Mouse (Mus musculus): Measurements from ENCODE around the gene Rad51b. TPM values are rescaled to one million over a fixed set of nuclear protein-coding genes. Genes with fewer than 3 reads are reported as not detected.

The Rad51b gene
- polyA plus RNA-seq, 1 experiment: 13.8 TPM

DNA sequence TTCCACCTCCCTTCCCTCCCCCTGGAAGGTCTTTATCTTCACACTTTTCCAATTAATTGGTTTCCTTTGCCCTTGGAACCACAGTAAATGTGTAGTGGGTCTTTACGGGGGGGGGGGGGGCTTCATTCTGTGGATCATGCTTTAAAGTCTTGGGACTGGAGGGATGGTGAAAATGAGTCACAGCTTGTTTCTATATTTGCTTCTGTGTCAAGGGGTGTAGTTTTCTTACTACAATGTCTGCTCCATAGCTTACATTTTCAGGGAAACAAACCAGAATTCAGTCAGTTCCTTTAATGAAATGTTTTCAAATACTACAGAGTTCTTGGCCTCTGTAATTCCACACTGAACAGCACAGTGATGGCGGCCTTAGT, 317.5 kb downstream of the Rad51b start:
- H3K4me3 ChIP-seq (ENCODE audit: low read depth, low read length): no peak overlapping the region
- no peak overlapping the region for H3K9ac ChIP-seq (ENCODE audit: low read depth, poor library complexity, severe bottlenecking)
- H3K36me3 ChIP-seq (ENCODE audit: control insufficient read depth, insufficient read depth, low read length, poor library complexity, severe bottlenecking): no peaks in the 10 kb centered on the region
- H3K27me3 ChIP-seq (ENCODE audit: control insufficient read depth, insufficient read depth, low read length, poor library complexity, severe bottlenecking): no peaks in the 10 kb centered on the region
- H3K4me1 ChIP-seq (ENCODE audit: control insufficient read depth, insufficient read depth, low read length): no peaks in the 10 kb centered on the region
- H3K27ac ChIP-seq (ENCODE audit: insufficient read depth, low read length): no peak overlapping the region; the same call in 1 of the 2 replicates
- TF ChIP-seq CTCF (IDR thresholded peaks at IDR 0.05; ENCODE audit: low read depth, low read length) (no peak), EP300 (IDR thresholded peaks at IDR 0.05; ENCODE audit: insufficient read depth, low read depth, low read length) (no peak), POLR2A (IDR thresholded peaks at IDR 0.05; ENCODE audit: insufficient read depth, low read length) (no peak)
- no peaks in the 10 kb centered on the region for H3K9me3 ChIP-seq (replicated peaks; ENCODE audit: control insufficient read depth, insufficient read depth, low read length, poor library complexity, severe bottlenecking)

DNA sequence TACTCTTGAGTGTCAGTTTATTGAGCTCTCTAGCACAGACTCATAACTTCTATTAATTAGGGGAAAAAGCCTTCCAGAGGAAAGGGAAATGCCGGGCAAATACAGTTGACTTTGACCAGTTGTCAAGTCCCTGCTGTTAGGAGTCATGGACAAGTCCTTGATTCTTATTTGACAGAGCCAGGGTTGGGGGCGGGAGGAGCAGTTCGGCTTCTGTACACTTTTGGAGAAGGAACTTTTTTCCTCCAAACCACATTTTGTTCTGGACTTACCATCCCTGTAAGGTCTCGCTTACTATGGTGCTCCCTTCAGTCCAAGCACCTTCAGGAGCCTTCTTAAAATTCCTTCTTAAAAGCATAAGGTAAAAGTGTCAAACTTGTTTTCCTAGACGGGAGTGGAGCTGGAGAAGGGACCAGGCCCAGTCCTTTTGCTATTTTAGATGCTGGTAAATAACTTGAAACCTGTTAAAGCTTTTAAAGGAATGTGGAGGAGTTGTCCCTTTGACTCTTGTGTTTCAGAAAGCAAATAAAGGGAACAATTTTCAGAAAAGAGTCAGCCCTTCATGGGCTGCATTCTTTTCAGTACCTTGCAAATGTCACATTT, 318.7 kb downstream of the Rad51b start:
- H3K36me3 ChIP-seq (ENCODE audit: control insufficient read depth, insufficient read depth, low read length, poor library complexity, severe bottlenecking): no peaks in the 10 kb centered on the region
- TF ChIP-seq CTCF (IDR thresholded peaks at IDR 0.05; ENCODE audit: low read depth, low read length) (no peak), EP300 (IDR thresholded peaks at IDR 0.05; ENCODE audit: insufficient read depth, low read depth, low read length) (no peak), POLR2A (IDR thresholded peaks at IDR 0.05; ENCODE audit: insufficient read depth, low read length) (no peak)
- H3K27ac ChIP-seq (ENCODE audit: insufficient read depth, low read length): no peak overlapping the region
- H3K9me3 ChIP-seq (replicated peaks; ENCODE audit: control insufficient read depth, insufficient read depth, low read length, poor library complexity, severe bottlenecking): no peaks in the 10 kb centered on the region
- no peaks in the 10 kb centered on the region for H3K27me3 ChIP-seq (ENCODE audit: control insufficient read depth, insufficient read depth, low read length, poor library complexity, severe bottlenecking)
- H3K4me1 ChIP-seq (ENCODE audit: control insufficient read depth, insufficient read depth, low read length): no peaks in the 10 kb centered on the region
- H3K4me3 ChIP-seq (ENCODE audit: low read depth, low read length): no peak overlapping the region
- H3K9ac ChIP-seq (ENCODE audit: low read depth, poor library complexity, severe bottlenecking): no peak overlapping the region

DNA sequence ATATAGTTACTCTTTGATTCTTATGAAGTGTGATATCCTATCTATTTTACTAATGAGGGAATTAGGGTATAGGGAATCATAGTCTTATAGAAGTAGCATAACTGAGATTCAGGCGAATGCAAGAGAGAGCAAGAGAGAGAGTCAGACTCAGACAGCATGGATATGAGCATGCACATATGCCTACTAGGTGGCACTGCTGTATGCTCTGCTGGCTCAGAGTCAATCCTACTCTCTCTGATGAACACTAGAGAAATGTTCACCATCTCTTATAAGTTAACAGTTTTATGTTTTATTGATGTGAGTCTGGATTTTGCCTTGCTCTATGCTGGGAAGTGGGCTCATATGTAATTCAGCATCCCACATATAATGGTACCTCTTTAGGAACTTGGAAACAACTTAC, 321.9 kb downstream of the Rad51b start:
- no peak for TF ChIP-seq EP300 (IDR thresholded peaks at IDR 0.05; ENCODE audit: insufficient read depth, low read depth, low read length)
- no peak for TF ChIP-seq POLR2A (IDR thresholded peaks at IDR 0.05; ENCODE audit: insufficient read depth, low read length)
- no peak for TF ChIP-seq CTCF (IDR thresholded peaks at IDR 0.05; ENCODE audit: low read depth, low read length)
- H3K9ac ChIP-seq (ENCODE audit: low read depth, poor library complexity, severe bottlenecking): no peak overlapping the region
- H3K27ac ChIP-seq (ENCODE audit: insufficient read depth, low read length): no peak overlapping the region
- no peaks in the 10 kb centered on the region for H3K27me3 ChIP-seq (ENCODE audit: control insufficient read depth, insufficient read depth, low read length, poor library complexity, severe bottlenecking)
- no peak overlapping the region for H3K4me3 ChIP-seq (ENCODE audit: low read depth, low read length)
- no peaks in the 10 kb centered on the region for H3K9me3 ChIP-seq (replicated peaks; ENCODE audit: control insufficient read depth, insufficient read depth, low read length, poor library complexity, severe bottlenecking)
- no peaks in the 10 kb centered on the region for H3K36me3 ChIP-seq (ENCODE audit: control insufficient read depth, insufficient read depth, low read length, poor library complexity, severe bottlenecking)
- H3K4me1 ChIP-seq (ENCODE audit: control insufficient read depth, insufficient read depth, low read length): no peaks in the 10 kb centered on the region

DNA sequence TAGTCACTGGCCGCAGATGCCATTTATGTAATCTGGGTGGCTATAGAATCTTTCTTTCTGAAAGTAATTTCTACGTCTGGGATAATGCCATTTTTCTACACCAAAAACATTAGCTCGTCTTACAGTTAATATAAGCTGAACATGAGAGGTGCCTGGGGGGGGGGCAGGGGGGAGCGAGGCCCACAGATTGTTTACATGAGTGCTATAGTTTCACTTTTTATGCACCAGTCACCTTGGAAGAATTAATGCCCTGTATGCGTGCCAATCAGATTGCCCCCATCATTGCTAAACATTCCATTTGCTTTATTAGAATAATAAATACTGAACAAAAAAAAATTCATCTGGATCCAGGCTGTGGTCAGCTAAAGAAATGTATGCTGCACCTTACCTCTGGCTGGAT, 323.6 kb downstream of the Rad51b start:
- no peak for TF ChIP-seq POLR2A (IDR thresholded peaks at IDR 0.05; ENCODE audit: insufficient read depth, low read length)
- TF ChIP-seq CTCF (IDR thresholded peaks at IDR 0.05; ENCODE audit: low read depth, low read length): no peak
- TF ChIP-seq EP300 (IDR thresholded peaks at IDR 0.05; ENCODE audit: insufficient read depth, low read depth, low read length): no peak
- no peak overlapping the region for H3K9ac ChIP-seq (ENCODE audit: low read depth, poor library complexity, severe bottlenecking)
- H3K4me1 ChIP-seq (ENCODE audit: control insufficient read depth, insufficient read depth, low read length): peaks cover 2% of the 10 kb centered on the region
- H3K27ac ChIP-seq (ENCODE audit: insufficient read depth, low read length): no peak overlapping the region
- no peaks in the 10 kb centered on the region for H3K36me3 ChIP-seq (ENCODE audit: control insufficient read depth, insufficient read depth, low read length, poor library complexity, severe bottlenecking)
- no peaks in the 10 kb centered on the region for H3K27me3 ChIP-seq (ENCODE audit: control insufficient read depth, insufficient read depth, low read length, poor library complexity, severe bottlenecking)
- H3K9me3 ChIP-seq (replicated peaks; ENCODE audit: control insufficient read depth, insufficient read depth, low read length, poor library complexity, severe bottlenecking): no peaks in the 10 kb centered on the region
- no peak overlapping the region for H3K4me3 ChIP-seq (ENCODE audit: low read depth, low read length)

DNA sequence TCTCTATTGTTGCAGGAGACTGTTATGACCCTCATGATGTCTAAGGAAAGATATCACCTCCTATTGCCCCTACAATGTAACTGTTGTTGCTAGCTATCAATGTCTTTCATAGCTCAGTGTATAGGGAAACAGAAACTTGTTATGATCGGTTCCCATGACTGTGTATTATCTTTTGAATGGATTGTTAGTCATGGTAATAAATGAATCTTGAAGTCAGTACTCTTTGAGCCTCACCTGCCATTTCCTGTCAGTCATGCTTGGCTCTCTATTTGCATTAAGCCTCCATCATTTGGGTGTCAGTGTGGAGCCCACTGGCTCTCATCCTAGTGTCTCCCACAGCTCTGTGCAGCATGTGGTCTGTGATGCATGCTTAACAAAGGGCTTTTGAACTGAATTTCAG, 326.2 kb downstream of the Rad51b start:
- no peaks in the 10 kb centered on the region for H3K27me3 ChIP-seq (ENCODE audit: control insufficient read depth, insufficient read depth, low read length, poor library complexity, severe bottlenecking)
- no peaks in the 10 kb centered on the region for H3K9me3 ChIP-seq (replicated peaks; ENCODE audit: control insufficient read depth, insufficient read depth, low read length, poor library complexity, severe bottlenecking)
- no peak overlapping the region for H3K27ac ChIP-seq (ENCODE audit: insufficient read depth, low read length)
- no peaks in the 10 kb centered on the region for H3K36me3 ChIP-seq (ENCODE audit: control insufficient read depth, insufficient read depth, low read length, poor library complexity, severe bottlenecking)
- peaks cover 2% of the 10 kb centered on the region for H3K4me1 ChIP-seq (ENCODE audit: control insufficient read depth, insufficient read depth, low read length)
- no peak overlapping the region for H3K9ac ChIP-seq (ENCODE audit: low read depth, poor library complexity, severe bottlenecking)
- H3K4me3 ChIP-seq (ENCODE audit: low read depth, low read length): no peak overlapping the region
- no peak for TF ChIP-seq CTCF (IDR thresholded peaks at IDR 0.05; ENCODE audit: low read depth, low read length)

DNA sequence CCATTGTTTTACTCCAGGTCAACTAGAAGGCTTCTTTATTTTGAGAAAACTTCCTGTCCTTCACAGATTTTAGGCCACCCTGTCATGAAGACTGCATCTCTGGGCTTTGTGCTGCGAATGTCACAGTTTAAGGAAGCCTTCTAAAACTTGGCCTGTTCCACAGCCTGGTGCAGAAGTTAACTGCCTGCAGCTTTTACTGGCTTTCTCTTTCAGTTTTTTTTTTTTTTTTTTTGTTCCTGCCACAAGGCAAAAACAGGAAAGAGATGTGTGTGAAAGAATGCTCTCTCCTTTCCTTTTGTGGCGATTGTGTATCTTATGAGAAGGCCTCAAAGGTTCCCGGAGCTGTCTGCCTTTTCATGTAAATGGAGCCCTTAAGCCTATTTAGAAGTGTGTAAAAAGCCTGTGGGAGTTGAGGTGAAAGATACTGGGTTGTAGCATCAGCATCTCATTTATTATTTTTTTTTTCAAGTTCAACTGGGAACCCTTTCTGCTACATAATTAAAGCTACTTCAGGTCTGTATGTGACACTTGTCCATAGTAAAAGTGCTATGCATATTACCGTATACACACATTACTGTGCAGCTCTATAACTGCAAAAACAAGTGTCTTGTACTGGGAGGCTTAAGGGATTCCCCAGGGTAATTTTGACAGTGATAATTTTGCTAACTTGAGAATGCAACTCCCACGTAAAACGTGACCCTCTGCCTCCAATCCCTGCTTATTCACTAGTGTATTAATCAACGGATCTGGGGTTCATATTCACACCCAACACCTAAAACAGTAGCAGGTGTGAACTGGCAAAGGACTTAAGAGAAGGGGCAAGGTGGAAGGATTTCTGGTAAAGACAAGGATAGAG, 328.8 kb downstream of the Rad51b start:
- peaks cover 2% of the 10 kb centered on the region for H3K4me1 ChIP-seq (ENCODE audit: control insufficient read depth, insufficient read depth, low read length)
- no peak overlapping the region for H3K9ac ChIP-seq (ENCODE audit: low read depth, poor library complexity, severe bottlenecking)
- H3K9me3 ChIP-seq (replicated peaks; ENCODE audit: control insufficient read depth, insufficient read depth, low read length, poor library complexity, severe bottlenecking): no peaks in the 10 kb centered on the region
- no peak overlapping the region for H3K4me3 ChIP-seq (ENCODE audit: low read depth, low read length)
- TF ChIP-seq EP300 (IDR thresholded peaks at IDR 0.05; ENCODE audit: insufficient read depth, low read depth, low read length) (no peak), CTCF (IDR thresholded peaks at IDR 0.05; ENCODE audit: low read depth, low read length) (no peak), POLR2A (IDR thresholded peaks at IDR 0.05; ENCODE audit: insufficient read depth, low read length) (no peak)
- peak overlapping the region; percentile 69 for H3K27ac ChIP-seq (ENCODE audit: insufficient read depth, low read length)
- H3K27me3 ChIP-seq (ENCODE audit: control insufficient read depth, insufficient read depth, low read length, poor library complexity, severe bottlenecking): no peaks in the 10 kb centered on the region
- H3K36me3 ChIP-seq (ENCODE audit: control insufficient read depth, insufficient read depth, low read length, poor library complexity, severe bottlenecking): no peaks in the 10 kb centered on the region
